Mouse (Mus musculus) brain, embryonic 14.5 days (tissue): Measurements from ENCODE around the gene Qrsl1. TPM values are rescaled to one million over a fixed set of nuclear protein-coding genes. Genes with fewer than 3 reads are reported as not detected.

Source experiments
- DNase-seq: peaks from one replicate; pipeline ENCODE4 v3.0.0-alpha.2; 2011; ENCODE audit warnings: low read depth
- CTCF ChIP-seq: fragments of 200-500 bp; IDR thresholded peaks from 2 replicates; pipeline ENCODE4 v1.5.1; 2012; ENCODE audit warnings: inconsistent platforms, mild to moderate bottlenecking, moderate library complexity, borderline replicate concordance; ENCODE audit not compliant: insufficient read depth, insufficient read length; ENCODE audit errors: extremely low read depth
- POLR2A ChIP-seq: fragments of 200-500 bp; IDR thresholded peaks from 2 replicates; pipeline ENCODE4 v1.6.1; 2012; ENCODE audit warnings: mild to moderate bottlenecking, inconsistent platforms, borderline replicate concordance; ENCODE audit not compliant: poor library complexity, insufficient read depth, insufficient read length, severe bottlenecking; ENCODE audit errors: extremely low read depth
- polyA plus RNA-seq: library from polyadenylated mRNA; depleted of rRNA; stranded (reverse); fragments of >200 nt; gene quantifications from 2 replicates; pipeline ENCODE4 v1.2.3, GENCODE M21; 2012; rRNA removed

Qrsl1 gene
- polyA plus RNA-seq, 1 experiment = 19.6 TPM

- TF ChIP-seq CTCF = no peak
- TF ChIP-seq POLR2A = no peak
- DNase-seq = no peak
These were observed 76.8 kb downstream of the Qrsl1 start for GRCm38 (mm10) chr10:43824713-43825112.

Other genes with a start within 250 kb of the Qrsl1 start
- gene Rtn4ip1, start 62 bp upstream of the Qrsl1 start, polyA plus RNA-seq = 12.1 and 12.8 TPM in 2 replicates
- 0.25 and 0.36 TPM in 2 replicates for gene Crybg1, start 247.1 kb upstream of the Qrsl1 start, polyA plus RNA-seq